Mouse (Mus musculus) heart, postnatal 0 days (tissue): ENCODE results near the gene Scube2.

Experiments
- CTCF ChIP-seq: IDR thresholded peaks from 2 replicates; pipeline ENCODE4 v1.5.1; 2016; ENCODE audit warnings: antibody characterized with exemption, control low read depth, low read depth
- EP300 ChIP-seq: IDR thresholded peaks from 2 replicates; pipeline ENCODE4 v1.6.1; 2016; ENCODE audit warnings: antibody characterized with exemption, low read depth

DNA sequence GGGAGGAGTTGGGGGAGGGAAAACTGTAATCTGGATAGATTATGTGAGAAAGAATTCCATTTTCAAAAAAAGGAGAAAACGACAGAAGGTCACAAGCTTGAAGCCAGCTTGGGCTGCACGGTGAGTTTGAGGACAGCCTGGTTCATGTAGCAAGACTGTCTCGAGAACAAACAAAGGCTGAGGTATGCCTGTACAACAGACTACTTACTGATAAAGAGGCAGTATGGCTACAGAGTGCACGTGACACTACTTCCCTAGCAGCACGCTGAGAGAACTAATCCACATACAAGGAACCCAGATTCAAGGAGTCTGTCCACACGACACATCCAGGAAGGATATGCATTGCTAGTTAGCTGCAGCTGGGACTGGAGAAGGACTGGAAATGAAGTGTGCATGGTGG, 6.1 kb downstream of the Scube2 start:
- TF ChIP-seq CTCF (no peak), EP300 (no peak)
